Mouse (Mus musculus) cerebellum, adult 8-10 months (tissue): ENCODE measurements at regions not wholly inside any gene's neighbourhood (a gene's known extent, or its start where the extent isn't known, plus 50 kb on each side); places are given as distances from the start of the nearest gene placed in this dataset.

Source experiments
- DNase-seq: peaks from one replicate; pipeline ENCODE4 v3.0.0; 2022

GRCm38 (mm10) chr16:93182656-93183055 is 356.7 kb upstream of the Runx1 start:
- no peak for DNase-seq

- DNase-seq = no peak
Measured at GRCm38 (mm10) chr16:93181497-93181896, 355.5 kb upstream of the Runx1 start.

- no peak for DNase-seq
Measured at GRCm38 (mm10) chr16:93180213-93180612, 354.3 kb upstream of the Runx1 start.

GRCm38 (mm10) chr16:93166667-93167066 is 340.7 kb upstream of the Runx1 start:
- DNase-seq = no peak

- DNase-seq = no peak
Measured at GRCm38 (mm10) chr16:93158526-93159226, 332.7 kb upstream of the Runx1 start.

GRCm38 (mm10) chr16:93153545-93154329 is 327.8 kb upstream of the Runx1 start:
- DNase-seq = no peak

GRCm38 (mm10) chr16:93152765-93153489 is 327.0 kb upstream of the Runx1 start:
- DNase-seq = no peak

GRCm38 (mm10) chr16:93152057-93152456 is 326.1 kb upstream of the Runx1 start:
- DNase-seq = no peak

GRCm38 (mm10) chr16:93151652-93152051 is 325.7 kb upstream of the Runx1 start:
- no peak for DNase-seq

- no peak for DNase-seq
Measured at GRCm38 (mm10) chr16:93150451-93150850, 324.5 kb upstream of the Runx1 start.

GRCm38 (mm10) chr16:93147525-93148222 is 321.7 kb upstream of the Runx1 start:
- DNase-seq = no peak

GRCm38 (mm10) chr16:93146812-93147211 is 320.9 kb upstream of the Runx1 start:
- DNase-seq = no peak

- no peak for DNase-seq
Measured at GRCm38 (mm10) chr16:93145617-93146016, 319.7 kb upstream of the Runx1 start.

GRCm38 (mm10) chr16:93144033-93144432 is 318.1 kb upstream of the Runx1 start:
- DNase-seq = no peak

GRCm38 (mm10) chr16:93143164-93143563 is 317.2 kb upstream of the Runx1 start:
- DNase-seq = no peak

- DNase-seq = no peak
Measured at GRCm38 (mm10) chr16:93141967-93142366, 316.0 kb upstream of the Runx1 start.

GRCm38 (mm10) chr16:93140535-93141110 is 314.7 kb upstream of the Runx1 start:
- DNase-seq = no peak

GRCm38 (mm10) chr16:93137249-93137648 is 311.3 kb upstream of the Runx1 start:
- DNase-seq = no peak

GRCm38 (mm10) chr16:93131404-93131803 is 305.5 kb upstream of the Runx1 start:
- DNase-seq = no peak

- DNase-seq = no peak
Measured at GRCm38 (mm10) chr16:93130622-93131021, 304.7 kb upstream of the Runx1 start.

- DNase-seq = no peak
Measured at GRCm38 (mm10) chr16:93123707-93124106, 297.8 kb upstream of the Runx1 start.

- no peak for DNase-seq
Measured at GRCm38 (mm10) chr16:93116111-93116969, 290.4 kb upstream of the Runx1 start.
